Mouse (Mus musculus): ENCODE measurements around the gene Vps13d.

Vps13d gene

DNA sequence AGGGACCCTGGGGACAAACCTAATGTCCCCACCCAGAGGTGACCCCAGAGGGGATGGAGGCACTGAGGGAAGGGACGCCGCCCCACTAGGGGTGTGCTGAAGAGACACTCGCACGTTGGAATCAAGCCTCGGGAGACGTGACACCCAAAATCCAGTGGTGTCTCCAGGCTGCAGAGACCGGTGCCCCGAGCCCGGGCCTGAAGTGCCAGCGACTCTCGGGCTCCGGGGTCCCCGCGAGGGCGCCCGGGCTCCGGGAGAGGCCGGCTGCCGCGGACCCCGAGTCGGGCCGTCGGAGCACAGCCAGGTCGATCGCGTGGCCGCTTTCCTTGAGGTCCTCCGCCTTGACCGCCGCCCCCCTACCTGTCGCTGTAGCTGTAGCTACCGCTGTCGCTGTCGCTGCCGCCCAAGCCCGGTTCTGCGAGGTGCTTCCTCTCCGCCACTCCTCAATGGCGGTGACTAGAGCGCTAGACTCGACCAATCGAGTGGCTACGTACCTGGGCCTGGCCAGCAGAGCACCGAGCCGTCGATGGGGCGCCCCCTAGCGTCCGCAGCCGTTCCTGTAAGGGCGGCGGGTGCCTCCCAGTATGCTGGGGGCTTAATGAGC is at the start of gene Vps13d:
Vps13d (minus strand) TSS at position 447 of the 604 bp plus-strand sequence.
- no peak for TF ChIP-seq GATA4 (IDR thresholded peaks at IDR 0.05; ENCODE audit: insufficient replicate concordance, low read length)

GRCm38 (mm10) chr4:145242719-145243350 is 48.0 kb upstream of the Vps13d start:
- TF ChIP-seq GATA4 (IDR thresholded peaks at IDR 0.05; ENCODE audit: insufficient replicate concordance, low read length) = no peak

DNA sequence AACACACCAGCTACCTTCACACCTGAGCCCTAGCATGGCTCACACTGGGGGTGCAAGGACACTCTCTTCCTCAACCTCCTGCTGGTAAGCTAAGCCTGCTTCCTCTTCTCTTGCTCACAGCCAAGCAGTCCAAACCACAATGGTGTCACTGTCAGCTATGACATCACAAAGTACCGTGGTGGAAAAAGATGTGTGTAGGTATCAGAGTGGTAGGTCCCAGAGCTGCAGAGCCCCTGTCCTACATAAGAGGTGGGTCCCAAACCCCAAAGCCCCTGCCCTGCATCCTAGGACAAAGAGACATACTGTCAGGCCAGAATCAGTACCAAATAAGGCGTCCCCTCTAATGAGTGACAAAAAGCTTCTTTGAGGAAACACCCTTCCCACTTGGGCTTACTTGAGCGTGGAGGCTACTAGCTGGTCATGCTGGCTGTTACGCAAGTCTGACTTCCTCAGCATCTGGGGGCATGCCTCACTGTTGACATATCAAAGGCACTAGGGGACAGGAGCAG is 46.0 kb upstream of the Vps13d start:
- TF ChIP-seq GATA4 (IDR thresholded peaks at IDR 0.05; ENCODE audit: insufficient replicate concordance, low read length) = no peak

- no peak for TF ChIP-seq GATA4 (IDR thresholded peaks at IDR 0.05; ENCODE audit: insufficient replicate concordance, low read length)
Observed at GRCm38 (mm10) chr4:145239049-145239830, 44.4 kb upstream of the Vps13d start.

- no peak for TF ChIP-seq GATA4 (IDR thresholded peaks at IDR 0.05; ENCODE audit: insufficient replicate concordance, low read length)
Observed at GRCm38 (mm10) chr4:145236027-145236426, 41.2 kb upstream of the Vps13d start.

DNA sequence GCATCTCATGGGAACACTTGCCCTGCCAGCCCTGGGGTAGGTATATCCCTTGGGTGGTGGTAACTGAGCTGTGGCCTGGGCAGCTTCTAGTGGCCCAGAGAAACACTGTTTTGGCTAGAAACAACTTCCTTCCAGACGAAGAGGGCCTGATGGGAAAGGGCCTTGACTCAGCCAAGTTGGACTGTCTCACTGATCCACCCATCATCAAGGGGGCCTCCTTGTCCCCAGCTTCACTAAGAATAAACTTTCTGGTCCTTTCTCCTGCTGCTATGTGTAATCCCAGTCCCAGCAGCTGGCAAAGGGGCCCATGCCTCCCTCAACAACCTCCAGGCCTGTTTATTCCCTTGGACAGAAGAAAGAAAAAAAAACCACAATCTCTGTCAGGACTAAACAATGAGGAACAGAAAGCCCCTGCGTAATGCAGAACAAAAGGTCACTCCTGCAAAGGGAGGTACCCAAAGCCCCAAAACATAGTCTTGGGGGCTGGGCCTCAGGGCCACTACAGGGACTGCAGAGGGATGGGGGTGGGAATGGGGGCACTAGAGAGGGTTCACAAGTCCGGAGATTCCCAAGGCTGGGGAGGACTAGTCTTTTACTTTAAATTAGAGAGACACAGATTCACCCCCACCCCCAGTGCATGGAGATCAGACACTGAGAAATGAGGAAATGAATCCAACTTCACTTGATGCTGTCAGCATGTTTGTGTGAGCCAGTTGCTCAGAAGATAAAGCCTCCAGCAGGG is 38.9 kb upstream of the Vps13d start:
- TF ChIP-seq GATA4 (IDR thresholded peaks at IDR 0.05; ENCODE audit: insufficient replicate concordance, low read length) = no peak

DNA sequence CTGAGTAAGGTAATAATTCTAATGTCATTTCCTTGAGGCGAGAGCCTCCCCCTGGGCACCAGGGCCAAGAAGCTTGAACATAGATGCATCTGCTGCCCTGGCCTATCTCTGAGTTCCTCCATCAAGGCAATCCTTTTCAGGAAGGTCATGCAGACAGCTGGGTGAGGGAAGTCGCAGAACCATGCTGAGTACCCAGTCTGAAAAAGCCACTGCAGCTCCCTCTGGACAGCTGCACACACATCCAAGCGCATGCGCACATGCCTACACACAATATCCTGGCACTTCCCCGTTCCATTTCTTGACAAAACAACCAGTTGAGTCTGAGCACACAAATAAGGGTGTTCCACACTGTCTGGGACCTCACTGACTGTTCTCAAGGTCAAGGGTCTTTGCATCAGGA is 36.9 kb upstream of the Vps13d start:
- no peak for TF ChIP-seq GATA4 (IDR thresholded peaks at IDR 0.05; ENCODE audit: insufficient replicate concordance, low read length)

GRCm38 (mm10) chr4:145230647-145231046 is 35.8 kb upstream of the Vps13d start:
- no peak for TF ChIP-seq GATA4 (IDR thresholded peaks at IDR 0.05; ENCODE audit: insufficient replicate concordance, low read length)

DNA sequence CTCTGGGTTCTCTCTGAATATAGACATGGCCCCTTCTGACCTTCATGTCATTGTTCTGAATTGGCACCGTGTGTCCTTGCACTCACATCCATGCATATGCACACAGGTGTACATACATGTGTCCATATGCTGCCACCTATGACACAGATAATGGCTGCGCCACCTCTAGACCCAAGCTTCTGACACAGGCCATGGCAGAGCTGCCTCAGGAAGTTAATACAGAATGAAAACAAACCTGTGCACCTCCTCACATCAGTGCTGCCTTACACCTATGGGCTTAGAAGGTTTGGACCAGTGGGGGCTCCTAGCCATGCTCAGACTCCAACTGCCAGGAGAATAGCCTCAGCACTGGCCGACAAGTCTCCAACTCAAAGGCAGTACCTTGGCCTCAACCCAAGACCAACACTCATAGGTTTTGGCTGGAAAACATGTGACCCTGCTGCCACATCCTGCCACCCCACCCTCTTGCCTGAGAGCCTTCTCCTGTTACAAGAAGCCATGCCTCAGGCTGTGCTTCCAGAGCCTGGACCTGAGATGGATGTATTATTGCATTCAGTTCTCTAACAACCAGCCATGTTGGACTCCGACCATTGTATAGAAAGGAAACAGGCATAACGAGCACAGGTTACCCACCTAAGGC is 34.8 kb upstream of the Vps13d start:
- TF ChIP-seq GATA4 (IDR thresholded peaks at IDR 0.05; ENCODE audit: insufficient replicate concordance, low read length) = no peak

DNA sequence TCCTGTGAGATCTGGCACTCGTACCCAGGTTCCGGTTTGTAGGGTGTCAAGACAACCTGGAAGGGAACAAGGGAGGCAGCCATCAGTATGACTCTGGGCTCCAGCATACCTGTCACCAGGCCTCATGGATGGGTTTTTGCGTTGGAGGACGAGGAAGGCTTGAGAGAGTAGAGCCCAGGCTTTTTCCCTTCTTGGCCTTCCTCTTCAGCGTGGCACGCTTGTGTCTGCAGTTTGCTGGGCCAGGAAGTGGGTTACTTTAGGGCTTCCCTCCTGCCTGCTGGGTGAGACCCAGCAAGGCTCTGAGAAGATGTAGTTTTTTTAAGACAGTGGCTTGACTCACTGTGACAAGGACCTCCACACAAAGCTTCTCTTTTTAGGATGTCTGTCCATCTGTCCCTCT is 34.2 kb upstream of the Vps13d start:
- TF ChIP-seq GATA4 (IDR thresholded peaks at IDR 0.05; ENCODE audit: insufficient replicate concordance, low read length) = no peak

- no peak for TF ChIP-seq GATA4 (IDR thresholded peaks at IDR 0.05; ENCODE audit: insufficient replicate concordance, low read length)
Observed at GRCm38 (mm10) chr4:145224613-145225012, 29.8 kb upstream of the Vps13d start.

DNA sequence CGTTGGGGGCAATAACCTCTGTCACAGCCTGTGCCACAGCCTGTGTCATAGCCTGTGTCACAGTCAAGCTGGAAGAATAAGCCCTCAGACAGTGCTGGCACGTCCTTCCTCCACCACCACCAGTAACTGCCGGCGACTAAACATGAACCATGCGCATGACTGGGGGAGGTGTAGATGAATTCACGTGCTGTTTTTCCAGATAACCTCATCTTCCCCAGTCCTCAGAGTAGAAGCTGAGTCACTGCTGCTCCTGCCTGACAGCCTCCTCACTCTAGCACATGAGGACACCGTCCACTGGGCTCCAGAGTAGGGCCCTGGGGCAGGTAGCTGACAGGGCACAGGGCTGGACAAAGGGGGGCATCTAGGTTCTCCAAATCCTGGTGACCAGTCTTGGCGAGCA is 27.3 kb upstream of the Vps13d start:
- no peak for TF ChIP-seq GATA4 (IDR thresholded peaks at IDR 0.05; ENCODE audit: insufficient replicate concordance, low read length)

- TF ChIP-seq GATA4 (IDR thresholded peaks at IDR 0.05; ENCODE audit: insufficient replicate concordance, low read length) = no peak
Observed at GRCm38 (mm10) chr4:145221379-145221778, 26.6 kb upstream of the Vps13d start.

DNA sequence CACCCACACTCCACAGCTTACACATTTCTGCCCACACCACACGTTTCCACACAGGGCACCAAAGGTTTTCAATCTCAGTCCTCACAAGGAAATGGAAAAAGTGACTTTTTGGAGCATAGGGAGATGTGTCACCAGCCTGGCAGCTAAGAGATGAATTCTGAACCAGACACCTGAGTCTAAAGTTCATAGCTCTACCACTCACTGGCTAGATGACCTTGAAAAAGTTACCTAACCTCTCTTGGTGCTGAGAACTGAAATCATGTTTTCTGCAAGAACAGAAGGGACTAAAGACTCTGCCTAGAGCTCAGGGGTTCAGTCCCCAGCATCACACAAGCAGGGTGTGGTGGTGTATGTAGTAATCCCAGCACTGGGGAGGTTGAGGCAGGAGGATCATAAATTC is 25.2 kb upstream of the Vps13d start:
- TF ChIP-seq GATA4 (IDR thresholded peaks at IDR 0.05; ENCODE audit: insufficient replicate concordance, low read length) = no peak
